Mouse (Mus musculus) granulocyte monocyte progenitor cell, adult 5-6 weeks (primary cell): ENCODE measurements at regions not wholly inside any gene's neighbourhood (a gene's known extent, or its start where the extent isn't known, plus 50 kb on each side); places are given as distances from the start of the nearest gene placed in this dataset.
"Not testable (repeated sequence)": the region's sequence is repeated elsewhere in the genome, so short reads cannot be mapped to it uniquely, and the experiment has no call there.

Source experiments
- ATAC-seq: replicated peaks from 2 replicates; pipeline ENCODE4 v1.8.0; 2016; ENCODE audit warnings: mild to moderate bottlenecking, moderate TSS enrichment, inconsistent platforms; ENCODE audit not compliant: poor library complexity, severe bottlenecking

DNA sequence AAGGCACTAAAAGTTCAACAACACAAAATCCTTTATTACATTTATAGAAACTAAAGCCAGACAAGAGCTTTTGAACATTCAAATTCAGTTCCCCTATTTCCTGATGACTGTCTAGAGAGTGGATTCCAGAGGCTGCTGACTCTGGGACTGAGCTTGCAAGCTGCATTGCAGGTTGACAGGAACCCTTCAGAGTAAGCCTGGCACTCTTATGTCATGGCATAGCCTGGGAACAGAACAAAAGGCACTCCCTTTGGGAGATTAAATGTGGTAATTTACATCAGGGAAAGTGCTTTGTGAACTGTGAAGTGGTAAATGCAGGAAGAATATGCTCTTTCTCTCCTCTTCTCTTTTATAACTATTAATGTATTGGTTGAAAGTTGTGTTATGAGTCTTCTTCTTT is 847.3 kb downstream of the Bcl11a start:
- ATAC-seq, result no peak

DNA sequence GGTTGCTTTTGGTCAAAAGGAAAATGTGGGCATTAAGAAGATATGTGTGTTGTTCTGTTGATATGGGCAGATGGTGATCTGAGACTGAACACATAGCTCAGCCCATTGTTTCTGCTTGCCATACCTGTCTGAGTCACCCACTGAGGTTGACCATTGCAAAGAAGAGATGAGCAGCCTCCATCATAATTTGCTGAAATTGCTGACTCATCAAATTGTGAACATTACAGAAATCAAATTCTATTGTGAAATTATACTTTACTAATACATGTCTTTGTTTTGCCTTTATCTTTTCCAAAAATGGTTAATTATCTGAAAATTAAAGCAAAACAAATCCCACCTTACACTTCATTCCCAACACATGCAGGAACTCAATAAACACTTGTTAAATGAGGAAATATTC is 865.8 kb downstream of the Bcl11a start:
- no peak for ATAC-seq

DNA sequence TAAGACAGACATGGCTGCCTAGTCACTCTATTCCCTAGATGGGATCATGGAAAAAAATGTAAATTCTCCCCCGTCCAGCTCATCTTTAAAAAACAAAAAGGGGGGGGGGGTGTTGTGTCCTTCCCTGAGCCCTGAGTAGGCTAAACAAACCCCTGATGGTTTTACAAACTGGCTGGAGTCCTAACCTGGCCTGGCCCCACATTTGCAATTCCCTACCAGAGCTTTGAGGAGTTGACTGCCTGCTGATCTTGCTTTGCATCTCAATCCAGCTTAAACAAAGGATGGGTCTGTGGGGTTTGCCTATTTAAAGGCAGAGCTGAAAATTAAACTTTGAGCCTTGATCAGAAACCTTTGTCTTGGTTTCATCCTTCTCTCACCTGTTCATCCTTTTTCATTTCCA is 873.3 kb downstream of the Bcl11a start:
- ATAC-seq, result no peak

DNA sequence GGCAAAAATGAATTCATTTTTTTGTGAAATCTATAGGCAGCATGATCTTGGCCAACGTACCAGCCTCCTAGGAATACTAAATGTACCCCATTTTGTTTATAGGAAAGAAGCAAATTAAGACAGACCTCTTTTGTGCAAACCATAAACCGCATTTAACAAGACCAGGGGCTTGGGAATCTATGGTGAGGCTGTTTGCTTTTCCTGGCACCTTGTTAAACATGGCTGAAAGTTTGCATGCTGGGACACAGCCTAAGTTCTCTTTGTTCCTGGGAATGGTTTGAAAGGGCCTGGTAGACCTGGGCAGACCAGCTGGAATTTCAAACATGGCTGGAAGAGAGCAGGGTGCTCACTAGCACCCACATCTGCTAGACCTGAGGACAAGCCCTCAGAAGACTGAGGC is 894.5 kb downstream of the Bcl11a start:
- no peak for ATAC-seq

DNA sequence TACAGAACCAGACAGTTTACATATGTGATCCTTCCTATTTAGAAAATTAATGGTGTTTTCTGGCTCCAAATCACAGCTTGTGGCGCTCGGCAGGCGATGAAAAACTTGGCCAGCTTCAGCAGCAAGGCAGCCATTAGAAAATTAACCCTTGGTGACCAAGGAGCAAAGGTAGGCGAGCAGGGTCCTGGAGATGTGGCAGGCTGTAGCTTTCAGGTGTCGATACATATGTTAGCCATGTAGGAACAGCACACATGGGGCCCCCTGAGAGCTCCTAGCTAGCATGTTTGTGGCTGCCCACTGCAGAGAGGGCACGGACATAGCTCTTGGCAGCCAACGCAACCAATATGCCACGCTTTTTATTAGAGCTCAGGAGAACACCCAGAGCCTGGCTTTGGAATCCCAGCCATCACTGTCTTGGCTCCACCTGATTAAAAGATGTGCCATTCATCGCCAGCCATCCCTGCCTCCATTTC is 902.4 kb downstream of the Bcl11a start:
- ATAC-seq, result no peak

DNA sequence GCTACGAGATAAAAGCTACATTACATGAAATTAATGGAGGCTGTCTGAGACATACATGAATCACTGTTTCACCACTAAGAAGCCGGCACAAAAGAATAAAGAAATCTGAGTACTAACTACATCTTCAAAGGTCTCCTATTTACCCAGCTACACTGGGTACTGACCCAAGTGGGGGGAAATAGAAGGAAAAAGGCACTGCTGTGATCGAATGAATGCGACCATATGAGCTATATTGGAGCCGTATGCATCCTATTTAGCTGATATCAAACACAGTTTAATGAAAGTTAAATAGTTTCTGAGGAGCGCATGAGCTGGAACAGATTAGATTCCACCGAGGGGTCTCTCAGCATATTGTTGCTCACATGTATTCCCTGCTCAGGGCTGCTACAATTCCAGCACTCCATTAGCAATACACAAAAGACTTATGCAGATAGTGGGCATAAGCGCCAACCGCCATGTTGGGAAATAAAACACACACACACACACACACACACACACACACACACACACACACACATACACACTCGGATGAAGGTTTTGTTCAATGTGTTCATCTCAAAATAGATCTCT is 905.3 kb downstream of the Bcl11a start:
- no peak for ATAC-seq

DNA sequence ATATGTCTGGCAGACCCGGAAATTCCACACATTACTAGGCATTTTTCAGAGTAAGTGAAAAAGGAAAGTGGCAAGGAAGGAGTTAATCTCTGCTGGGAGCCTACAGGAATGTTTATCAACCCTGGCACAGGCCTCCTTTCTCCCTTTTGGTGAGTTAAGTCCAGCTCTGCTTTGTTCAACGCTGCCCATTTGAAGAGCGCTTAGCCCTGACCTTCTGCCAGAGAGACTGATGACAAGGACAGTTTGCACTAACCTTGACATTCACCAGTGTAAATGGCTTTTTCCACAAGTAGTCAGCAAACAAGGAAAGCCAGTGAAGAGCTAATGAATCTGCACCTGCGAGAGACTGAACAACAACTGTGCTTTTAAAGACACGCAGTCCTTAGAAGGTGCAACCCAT is 927.6 kb downstream of the Bcl11a start:
- ATAC-seq, result no peak

DNA sequence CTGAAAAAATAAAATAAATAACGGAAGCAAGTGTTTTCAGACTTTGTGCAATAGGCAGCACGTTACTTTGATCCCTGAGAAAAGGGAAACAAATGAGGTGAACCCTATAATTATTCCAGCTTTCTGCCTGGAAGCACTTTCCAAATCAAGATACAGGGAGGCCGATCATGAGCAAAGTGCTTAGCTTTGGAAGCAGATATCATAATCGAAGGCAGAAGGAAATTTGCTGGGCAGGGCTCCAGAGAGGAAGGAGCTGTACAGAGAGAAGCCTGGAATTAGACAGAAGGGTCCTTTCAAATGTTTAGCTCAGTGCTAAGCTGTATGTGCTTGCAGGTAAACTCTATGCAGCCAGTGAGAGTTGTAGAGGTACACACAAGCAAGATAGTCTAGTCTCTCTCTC is 948.9 kb downstream of the Bcl11a start:
- ATAC-seq, result no peak

DNA sequence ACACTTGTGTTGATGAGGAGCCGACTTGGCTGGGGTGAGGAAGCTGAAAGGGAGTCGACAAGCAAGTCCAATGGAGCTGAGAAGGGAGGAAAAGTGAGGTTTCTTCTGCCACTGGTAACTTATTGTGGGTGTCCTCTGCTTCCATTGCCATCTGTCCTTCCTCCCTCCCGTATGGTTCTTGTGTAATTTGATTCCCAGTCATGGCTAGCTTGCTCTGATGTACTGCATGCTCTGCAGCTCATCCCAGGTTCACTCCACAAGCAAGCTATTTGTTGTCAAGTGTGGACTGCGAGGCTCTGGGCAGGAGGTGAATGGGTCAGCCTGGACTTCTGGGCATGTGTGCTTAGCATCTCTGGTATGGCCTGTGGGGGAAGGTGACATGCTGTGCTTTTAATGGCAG is 963.1 kb downstream of the Bcl11a start:
- ATAC-seq, result no peak

DNA sequence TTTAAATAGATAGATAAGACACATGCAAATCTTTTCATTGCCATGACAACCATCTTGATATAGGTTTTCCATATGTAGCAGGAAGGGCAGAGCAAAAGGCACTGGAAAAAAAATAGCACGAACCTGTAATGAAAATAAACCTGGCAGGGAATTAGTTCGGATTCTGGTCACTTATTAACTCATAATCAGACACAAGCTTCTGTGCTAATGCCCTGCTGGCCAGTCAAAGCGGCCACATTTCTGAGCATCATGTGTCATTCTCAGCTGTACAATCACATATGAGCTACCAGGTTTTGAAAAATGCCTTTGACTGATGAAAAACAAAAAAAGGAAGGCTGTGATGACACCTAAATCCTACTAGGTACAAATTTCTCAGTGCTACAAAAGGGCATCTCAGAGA is 964.9 kb downstream of the Bcl11a start:
- no peak for ATAC-seq

DNA sequence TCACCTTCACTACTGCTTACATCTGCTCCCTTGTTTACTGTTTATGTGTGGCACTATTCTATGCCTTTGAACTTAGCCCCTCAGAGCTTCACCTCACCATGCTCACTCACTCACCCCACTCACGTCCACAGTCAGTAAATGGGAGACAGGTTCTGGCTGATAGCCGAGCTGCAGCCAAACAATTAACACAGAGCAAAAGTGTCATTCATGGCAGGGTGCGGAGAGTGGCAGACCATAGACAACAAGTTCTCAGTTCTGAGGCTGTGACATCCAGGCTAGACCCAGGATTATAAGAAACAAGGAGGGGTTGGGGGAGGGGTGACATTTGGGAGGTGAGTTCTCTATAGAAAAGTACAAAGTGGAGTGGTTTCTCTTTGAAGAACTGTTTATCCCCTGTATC is 967.5 kb downstream of the Bcl11a start:
- no peak for ATAC-seq

DNA sequence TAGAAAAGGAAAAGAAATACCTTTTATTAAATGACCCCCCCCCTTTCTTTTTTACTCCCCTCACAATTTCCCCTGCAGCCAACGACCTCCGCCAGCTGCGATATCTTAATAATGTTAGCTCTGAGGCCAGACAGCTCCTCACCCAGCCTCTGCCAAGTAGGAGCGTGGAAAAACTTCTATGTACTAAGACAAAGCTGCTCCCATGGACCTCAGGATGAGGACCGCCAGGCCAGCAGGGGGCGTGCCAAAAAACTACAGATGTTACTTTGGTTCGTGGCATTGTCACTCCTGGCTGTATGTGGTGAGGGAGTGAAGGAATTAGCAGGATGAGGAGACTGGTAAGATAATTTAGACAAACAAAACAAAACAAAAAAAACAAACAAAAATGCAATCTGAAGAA is 968.1 kb downstream of the Bcl11a start:
- no peak for ATAC-seq

DNA sequence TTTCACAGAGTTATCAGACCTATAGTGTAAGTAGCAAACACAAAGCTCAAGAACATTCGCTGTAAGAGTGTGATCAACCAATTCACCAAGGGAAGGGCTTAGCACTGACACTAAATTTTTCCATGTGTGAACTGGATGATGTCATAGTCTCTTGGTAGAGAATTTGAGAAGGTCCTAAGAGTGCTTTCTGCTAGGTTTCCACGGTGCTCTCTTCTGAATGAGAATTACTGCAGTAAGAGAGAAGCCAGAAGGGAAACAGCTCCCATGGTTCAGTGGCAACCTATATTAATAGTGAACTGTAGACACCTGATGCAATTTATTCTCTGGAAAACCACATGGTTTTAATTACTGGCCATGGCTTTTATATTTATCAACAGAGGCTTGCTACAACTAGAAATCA is 977.8 kb downstream of the Bcl11a start:
- ATAC-seq, result no peak

DNA sequence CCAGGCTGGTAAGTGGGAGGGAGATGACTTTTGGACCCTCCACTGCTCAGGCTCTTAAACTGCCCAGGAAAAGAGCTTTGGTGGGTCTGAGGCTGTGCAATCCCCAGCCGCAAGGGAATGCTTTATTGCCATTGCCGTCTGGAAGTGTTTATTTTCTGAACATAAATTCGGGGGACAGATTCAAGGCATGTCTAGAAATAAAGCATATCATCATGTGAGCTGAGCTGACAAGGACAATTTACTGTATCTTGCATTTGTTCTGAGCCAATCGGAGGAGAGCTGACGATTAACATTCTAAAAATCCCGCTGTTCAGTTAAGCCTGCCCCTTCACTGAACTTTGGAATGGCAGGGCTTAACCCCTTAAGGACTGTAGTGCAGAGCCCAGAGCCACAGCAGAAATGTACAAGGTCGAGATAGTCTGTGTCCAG is 979.3 kb downstream of the Bcl11a start:
- no peak for ATAC-seq

DNA sequence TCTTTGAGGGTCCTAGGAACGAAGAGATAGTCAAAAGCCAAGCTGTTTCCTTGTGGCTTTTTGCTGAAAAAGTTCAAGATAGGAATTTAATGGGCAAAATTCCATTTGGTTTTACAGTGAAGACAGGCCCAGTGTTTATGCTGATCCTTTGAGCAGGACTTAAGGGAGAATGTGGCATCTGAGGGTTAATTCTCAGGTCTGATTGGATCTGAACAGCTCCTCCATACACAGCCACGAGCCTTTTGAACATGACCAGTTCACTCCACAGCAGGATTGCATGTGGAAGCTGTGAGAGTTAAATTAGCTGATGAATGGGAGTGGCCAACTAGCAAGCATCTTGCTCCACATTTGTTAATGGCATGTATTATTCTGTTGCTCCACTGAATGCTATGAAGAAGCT is 979.7 kb downstream of the Bcl11a start:
- ATAC-seq, result no peak

DNA sequence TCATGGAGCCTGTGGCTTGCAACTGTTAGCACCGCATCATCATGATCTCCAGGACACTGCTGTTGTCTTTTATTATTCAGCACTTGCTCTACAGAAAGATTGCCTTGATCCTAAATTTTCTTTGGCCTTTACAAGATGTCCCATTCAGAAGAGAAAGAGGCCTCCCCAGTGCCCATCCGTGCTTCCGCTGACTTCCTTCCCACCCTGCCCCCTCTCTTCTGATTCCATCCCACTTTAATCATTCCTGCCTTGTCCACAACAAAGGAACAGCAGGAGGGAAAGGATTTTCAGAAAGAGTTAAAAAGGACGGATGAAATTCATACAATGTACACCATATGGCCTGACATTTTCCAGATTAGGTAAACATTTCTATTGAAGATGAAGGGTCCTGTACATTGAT is 985.2 kb downstream of the Bcl11a start:
- no peak for ATAC-seq

DNA sequence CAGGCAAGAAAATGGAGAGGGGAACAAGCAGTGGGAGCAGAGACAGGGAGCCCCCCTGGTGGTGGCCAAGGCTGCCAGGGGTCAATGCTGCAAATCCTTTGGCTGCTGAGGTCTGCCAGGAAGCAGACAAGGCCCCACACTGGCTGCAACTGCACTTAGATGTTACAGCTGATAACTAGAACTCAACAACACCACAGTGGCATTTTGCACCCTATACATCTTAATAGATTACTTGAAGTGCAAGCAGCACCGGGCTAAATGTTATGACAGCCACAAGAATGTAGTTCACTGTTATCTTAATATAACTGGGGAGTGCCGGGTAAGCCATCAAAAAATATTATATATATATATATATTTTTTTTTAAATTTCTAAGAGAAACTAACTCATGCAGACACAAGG is 986.1 kb downstream of the Bcl11a start:
- no peak for ATAC-seq

DNA sequence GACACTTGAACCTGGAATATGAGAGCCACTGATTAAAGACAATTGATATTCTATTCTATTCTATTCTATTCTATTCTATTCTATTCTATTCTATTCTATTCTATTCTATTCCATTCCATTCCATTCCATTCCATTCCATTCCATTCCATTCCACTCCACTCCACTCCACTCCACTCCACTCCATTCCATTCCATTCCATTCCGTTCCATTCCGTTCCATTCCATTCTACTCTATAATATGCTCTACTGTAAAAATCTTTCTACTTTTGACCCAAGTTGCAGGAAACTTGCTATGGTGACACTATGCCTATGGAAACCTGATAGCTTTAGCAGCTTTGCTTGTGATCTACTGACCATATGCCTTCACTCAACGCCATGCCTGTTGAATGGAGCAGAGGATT is 1022.1 kb downstream of the Bcl11a start:
- ATAC-seq, result not testable (repeated sequence)

DNA sequence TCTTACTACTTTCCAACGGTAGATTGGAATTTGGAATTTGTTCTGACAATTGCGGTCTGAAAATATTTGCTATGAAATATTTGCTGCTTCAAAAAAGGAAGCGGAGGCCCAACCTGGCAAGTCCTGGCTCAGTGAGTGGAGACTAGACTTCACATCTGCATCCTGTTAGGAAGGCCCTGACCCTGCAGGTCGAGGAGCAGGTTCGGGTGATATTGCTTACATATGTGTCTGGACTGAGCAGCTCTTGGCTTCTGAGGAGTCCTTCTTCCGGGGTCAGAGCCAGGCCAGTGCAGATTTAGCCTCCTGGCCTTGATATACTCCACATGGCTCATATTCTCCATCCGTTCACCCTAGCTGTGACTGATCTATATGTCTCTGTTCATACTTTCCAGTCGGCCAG is 1026.6 kb downstream of the Bcl11a start:
- no peak for ATAC-seq

DNA sequence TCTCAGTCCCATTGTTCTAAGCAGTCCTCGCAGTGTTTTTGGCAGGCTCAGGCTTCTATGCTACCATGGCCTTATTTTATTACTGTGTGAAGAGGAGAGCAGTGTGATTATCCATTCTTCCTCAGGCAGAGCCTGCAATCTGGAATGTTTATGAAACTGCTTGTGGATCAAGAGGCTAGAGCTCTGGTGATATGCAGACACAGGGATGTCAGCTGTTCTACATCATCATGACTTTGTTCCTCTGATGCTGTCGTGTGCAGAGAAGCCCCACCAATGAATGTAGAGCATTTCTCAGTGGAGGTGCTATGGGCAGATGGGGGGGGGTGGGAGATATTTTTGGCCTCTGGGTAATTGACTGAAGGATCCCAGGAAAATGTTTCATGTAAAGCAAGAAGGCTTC is 1046.6 kb downstream of the Bcl11a start:
- no peak for ATAC-seq

DNA sequence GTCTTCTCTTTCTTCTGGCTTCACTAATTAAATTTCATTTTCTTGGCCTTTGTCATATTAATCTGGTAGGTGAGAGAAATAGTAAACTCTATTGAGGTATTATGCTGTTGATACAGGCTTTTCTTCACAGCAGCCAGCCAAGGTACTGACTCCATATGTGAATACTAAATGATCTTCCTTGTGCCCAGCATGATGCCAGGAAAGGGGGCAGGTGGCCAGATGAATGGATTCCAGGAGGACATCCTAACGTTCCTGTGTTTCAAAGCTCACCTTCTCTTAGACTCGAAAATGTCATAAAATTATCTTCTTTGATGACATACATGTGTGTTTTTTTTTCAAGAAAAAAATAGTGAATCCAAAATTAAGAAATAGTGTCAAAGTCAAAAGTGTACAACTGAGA is 1064.4 kb downstream of the Bcl11a start:
- no peak for ATAC-seq

DNA sequence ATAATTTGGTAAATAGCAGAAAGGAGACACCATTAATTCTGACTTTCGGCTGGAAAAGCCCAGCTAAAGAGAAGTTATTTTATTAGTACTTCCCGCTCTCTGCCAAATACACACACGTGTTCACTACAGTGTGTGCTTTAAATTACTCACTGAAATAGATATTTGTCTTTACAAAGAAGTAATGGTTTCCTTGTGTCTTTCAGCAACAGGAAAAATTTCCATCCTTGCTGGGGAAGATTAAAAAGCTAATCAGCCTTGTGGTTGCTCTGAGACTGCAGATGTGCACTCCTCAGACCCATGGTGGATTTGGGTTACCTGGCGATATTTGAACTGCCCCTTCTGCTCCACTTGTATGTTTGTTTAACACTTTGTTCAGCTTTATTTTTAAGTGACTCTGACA is 1065.0 kb downstream of the Bcl11a start:
- no peak for ATAC-seq

DNA sequence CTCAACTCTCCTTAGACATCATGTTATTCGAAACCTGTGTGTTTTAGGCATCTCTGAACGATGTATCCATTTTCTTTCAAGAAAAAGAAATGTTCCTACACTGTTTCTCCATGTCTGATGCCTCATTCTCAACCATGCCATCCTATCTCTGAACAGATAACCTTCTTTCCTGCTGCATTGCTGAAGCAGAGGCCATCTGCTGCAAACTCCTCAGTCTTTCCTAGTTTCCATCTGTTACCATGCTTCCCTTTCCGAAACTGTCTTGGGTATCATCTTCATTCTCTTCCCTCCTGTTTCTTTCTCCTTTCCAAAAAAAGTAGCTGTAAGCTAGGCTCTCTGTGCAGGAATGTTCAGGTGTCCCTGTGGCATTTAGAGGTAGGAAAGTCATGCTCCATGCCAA is 1063.3 kb downstream of the 5730522E02Rik start:
- no peak for ATAC-seq
